ENCODE assay signal across 9 mouse cellular contexts in the genomic region with DNA sequence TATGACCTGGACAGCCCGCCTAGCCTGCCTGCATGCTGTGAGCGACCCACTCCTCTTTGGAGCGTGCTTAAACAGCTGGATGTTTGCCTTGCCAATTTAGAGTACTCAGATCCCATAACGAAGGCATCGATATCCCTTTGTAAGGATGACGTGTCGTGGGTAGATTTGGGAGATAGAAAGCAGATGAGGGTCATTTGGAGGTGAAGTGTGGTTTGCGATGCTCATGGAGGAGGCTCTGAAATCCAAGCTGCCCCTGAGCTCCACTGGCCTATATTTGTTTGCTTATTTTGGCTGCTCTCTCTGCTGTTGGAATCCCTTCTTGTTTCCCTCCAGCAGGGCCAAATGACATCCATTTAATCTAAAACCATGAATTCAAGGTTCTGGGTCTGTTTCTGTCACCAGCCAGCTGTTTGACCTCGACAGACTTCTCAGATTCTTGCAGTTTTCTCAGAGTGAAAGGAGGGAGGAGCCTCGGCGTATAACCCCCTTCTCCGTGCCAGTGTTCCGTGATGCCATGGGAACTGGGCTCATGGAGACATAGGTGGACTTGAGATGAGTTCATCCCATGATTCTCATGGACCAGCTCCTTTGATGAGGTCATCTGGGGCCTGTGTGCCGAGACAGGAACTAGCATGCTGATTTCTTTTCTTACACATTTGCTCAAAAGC.
DNase-seq lines count a peak whose midpoint lies in the region; ATAC-seq and TF ChIP-seq lines count a peak whose summit lies in the region.
"Had no signal": no experiment of that assay in that cellular context is flagged by ENCODE, and none has a peak within 500 bp of the region (broad histone marks: within the 10 kb centered on the region; RNA-seq: fewer than 3 reads in every experiment).

No protein-coding gene starts in this region.

- peak overlapping the region; percentile 13 to 20 for H3K27ac ChIP-seq in heart, embryonic 14.5 days (replicated peaks in 1 of 2; ENCODE audit: control insufficient read depth in 1 of 2, insufficient read depth in 1 of 2, low read depth in 2 of 2, low read length in 2 of 2)
- H3K27ac ChIP-seq in stomach, postnatal 0 days (replicated peaks): peak overlapping the region; percentile 24; the same call in 1 of the 2 replicates
- H3K27ac ChIP-seq: left cerebral cortex, adult 2 months had no signal

- H3K9ac ChIP-seq in heart, embryonic 14.5 days (ENCODE audit: low read length): no peak overlapping the region
- no peak overlapping the region for H3K9ac ChIP-seq in stomach, postnatal 0 days (ENCODE audit: low read length)

- WGBS in heart, embryonic 14.5 days: 64% methylated on average over 14 of the region's 14 CpGs
- WGBS in stomach, postnatal 0 days: 33% methylated on average over 14 of the region's 14 CpGs

- DNase-seq in ovary, adult 18-20 months (ENCODE audit: low spot score): peak; percentile 10
- DNase-seq in ovary, postnatal 36 days (ENCODE audit: low spot score): no peak
- DNase-seq in kidney, postnatal 10 days: peak; percentile 38
- no peak for DNase-seq in stomach, postnatal 0 days (ENCODE audit: low spot score)
- no peak for DNase-seq in spleen, postnatal 14 days (ENCODE audit: low spot score in 2 of 2)
- no peak for DNase-seq in right cerebral cortex, adult 2 months (ENCODE audit: low spot score in 2 of 2)
- no peak for DNase-seq in thymus, adult 18-20 months

- no peak overlapping the region for H3K4me3 ChIP-seq in heart, embryonic 14.5 days (ENCODE audit: control insufficient read depth in 1 of 2, insufficient read depth in 1 of 2, low read depth in 1 of 2, low read length in 2 of 2)
- no peak overlapping the region for H3K4me3 ChIP-seq in stomach, postnatal 0 days (ENCODE audit: low read depth, low read length)
- H3K4me3 ChIP-seq: left cerebral cortex, adult 2 months had no signal

- H3K4me2 ChIP-seq in heart, embryonic 14.5 days (ENCODE audit: low read length): no peak overlapping the region
- H3K4me2 ChIP-seq in stomach, postnatal 0 days (replicated peaks; ENCODE audit: low read depth): no peak overlapping the region

- no peak for TF ChIP-seq EP300 in stomach, postnatal 0 days (optimal IDR thresholded peaks at IDR 0.05)

- no peaks in the 10 kb centered on the region for H3K9me3 ChIP-seq in heart, embryonic 14.5 days (ENCODE audit: control insufficient read depth, low read length)
- H3K9me3 ChIP-seq in stomach, postnatal 0 days (ENCODE audit: control insufficient read depth, low read length): no peaks in the 10 kb centered on the region

- TF ChIP-seq CTCF in stomach, postnatal 0 days (IDR thresholded peaks at IDR 0.05; ENCODE audit: low read depth): no peak

- no peaks in the 10 kb centered on the region for H3K36me3 ChIP-seq in heart, embryonic 14.5 days (ENCODE audit: control insufficient read depth, insufficient read depth, low read length)
- no peaks in the 10 kb centered on the region for H3K36me3 ChIP-seq in stomach, postnatal 0 days (ENCODE audit: control insufficient read depth, insufficient read depth, low read length)

- peaks cover 20 to 24% of the 10 kb centered on the region in 2 experiments for H3K4me1 ChIP-seq in heart, embryonic 14.5 days (ENCODE audit: control insufficient read depth in 2 of 2, insufficient read depth in 2 of 2, low read length in 2 of 2)
- peaks cover 5% of the 10 kb centered on the region; the same call in 1 of the 2 replicates for H3K4me1 ChIP-seq in stomach, postnatal 0 days (replicated peaks; ENCODE audit: control insufficient read depth, insufficient read depth)

- no peak; the same call in 1 of the 2 replicates for ATAC-seq in heart, embryonic 14.5 days (ENCODE audit: insufficient number of reproducible peaks, insufficient read depth, low FRiP score, low read depth)
- peak; percentile 19; the same call in 1 of the 2 replicates for ATAC-seq in stomach, postnatal 0 days (ENCODE audit: low FRiP score, low TSS enrichment)

- peaks cover 8% of the 10 kb centered on the region; the same call in 1 of the 2 replicates for H3K27me3 ChIP-seq in heart, embryonic 14.5 days (ENCODE audit: control insufficient read depth, insufficient read depth, low read length)
- H3K27me3 ChIP-seq in stomach, postnatal 0 days (ENCODE audit: control insufficient read depth, insufficient read depth, low read length): no peaks in the 10 kb centered on the region

Comparison
In these comparisons a context has a peak if more than half of its experiments do, and no peak if none do; other contexts are left out.
1. DNase-seq: peak in ovary, adult 18-20 months (single experiment) and kidney, postnatal 10 days (single experiment); none in ovary, postnatal 36 days (single experiment), stomach, postnatal 0 days (single experiment), spleen, postnatal 14 days (0 of 2), right cerebral cortex, adult 2 months (0 of 2) and thymus, adult 18-20 months (0 of 2).